Mouse (Mus musculus) midbrain, embryonic 15.5 days (tissue): ENCODE results near the gene Cdc42ep4. TPM values are rescaled to one million over a fixed set of nuclear protein-coding genes. Genes with fewer than 3 reads are reported as not detected.

Experiments
- ATAC-seq: fragments of 200-750 bp; cut with Nextera tagmentation; replicated peaks from 2 replicates; pipeline ENCODE4 v1.8.0; 2017; ENCODE audit warnings: moderate TSS enrichment
- H3K27ac ChIP-seq: fragments of 300-500 bp; sonication (generic); 2 replicates; pipeline ENCODE4 v1.5.1; 2015; ENCODE audit warnings: mild to moderate bottlenecking, inconsistent platforms
- H3K27me3 ChIP-seq: fragments of 300-500 bp; sonication (generic); replicated peaks from 2 replicates; pipeline ENCODE4 v1.6.1; 2015; ENCODE audit warnings: inconsistent platforms
- H3K36me3 ChIP-seq: fragments of 300-500 bp; sonication (generic); replicated peaks from 2 replicates; pipeline ENCODE4 v1.6.1; 2015; ENCODE audit warnings: inconsistent platforms
- H3K4me1 ChIP-seq: fragments of 300-500 bp; sonication (generic); 2 replicates; pipeline ENCODE4 v1.6.1; 2015; ENCODE audit warnings: inconsistent platforms
- H3K4me2 ChIP-seq: fragments of 300-500 bp; sonication (generic); 2 replicates; pipeline ENCODE4 v1.6.1; 2015; ENCODE audit warnings: inconsistent platforms, mild to moderate bottlenecking, moderate library complexity
- H3K4me3 ChIP-seq: fragments of 300-500 bp; sonication (generic); 2 replicates; pipeline ENCODE4 v1.5.1; 2015; ENCODE audit warnings: mild to moderate bottlenecking, inconsistent platforms
- H3K9ac ChIP-seq: fragments of 300-500 bp; sonication (generic); 2 replicates; pipeline ENCODE4 v1.6.1; 2015; ENCODE audit warnings: mild to moderate bottlenecking, inconsistent platforms
- H3K9me3 ChIP-seq: fragments of 300-500 bp; sonication (generic); 2 replicates; pipeline ENCODE4 v1.6.1; 2016; ENCODE audit warnings: inconsistent platforms
- WGBS: fragments of 180-500 bp; shearing (Covaris S2); methylation state at CpG from one replicate; pipeline ENCODE4 v1.1.7; 2015; ENCODE audit warnings: mixed read lengths; 5-methylcytosine and 5-hydroxymethylcytosine counted together
- polyA plus RNA-seq: library from polyadenylated mRNA; unstranded; fragments of >200 nt; fragmentation: Nextera tagmentation; extraction: Ambion mirVana; gene quantifications from 2 replicates; pipeline ENCODE4 v1.2.1, GENCODE M21; 2015

Gene Cdc42ep4
- polyA plus RNA-seq, 1 experiment from 2014 or later = 72.0 TPM

GRCm38 (mm10) chr11:113705966-113706652 is 45.6 kb downstream of the Cdc42ep4 start:
- Histone ChIP-seq H3K9ac (no peak overlapping the region), H3K4me1 (peaks cover 21% of the 10 kb centered on the region), H3K4me2 (no peak overlapping the region), H3K4me3 (no peak overlapping the region), H3K9me3 (no peaks in the 10 kb centered on the region), H3K36me3 (no peaks in the 10 kb centered on the region), H3K27ac (no peak overlapping the region), H3K27me3 (0 out of 2 replicates have a peak, but pooled peaks cover 3% of the 10 kb centered on the region)
- 91% methylated on average over 15 of the region's 15 CpGs for WGBS
- no peak for ATAC-seq

GRCm38 (mm10) chr11:113703758-113704157 is 47.9 kb downstream of the Cdc42ep4 start:
- Histone ChIP-seq H3K27me3 (0 out of 2 replicates have a peak, but pooled peaks cover 3% of the 10 kb centered on the region), H3K9me3 (no peaks in the 10 kb centered on the region), H3K36me3 (no peaks in the 10 kb centered on the region), H3K4me2 (no peak overlapping the region), H3K27ac (no peak overlapping the region), H3K4me1 (0 out of 2 replicates have a peak, but pooled peaks cover 2% of the 10 kb centered on the region), H3K4me3 (no peak overlapping the region), H3K9ac (no peak overlapping the region)
- ATAC-seq = peak; percentile 56
- WGBS = 36% methylated on average over 5 of the region's 5 CpGs

- ATAC-seq = no peak
- no peaks in the 10 kb centered on the region for H3K9me3 ChIP-seq
- no peak overlapping the region for H3K4me3 ChIP-seq
- H3K4me1 ChIP-seq = 0 out of 2 replicates have a peak, but pooled peaks cover 2% of the 10 kb centered on the region
- H3K36me3 ChIP-seq = peaks cover 17% of the 10 kb centered on the region
- 86% methylated on average over 7 of the region's 7 CpGs for WGBS
- no peak overlapping the region for H3K9ac ChIP-seq
- no peaks in the 10 kb centered on the region for H3K27me3 ChIP-seq
- no peak overlapping the region for H3K27ac ChIP-seq
- no peak overlapping the region for H3K4me2 ChIP-seq
Observed at GRCm38 (mm10) chr11:113699643-113700042, 52.0 kb downstream of the Cdc42ep4 start.

DNA sequence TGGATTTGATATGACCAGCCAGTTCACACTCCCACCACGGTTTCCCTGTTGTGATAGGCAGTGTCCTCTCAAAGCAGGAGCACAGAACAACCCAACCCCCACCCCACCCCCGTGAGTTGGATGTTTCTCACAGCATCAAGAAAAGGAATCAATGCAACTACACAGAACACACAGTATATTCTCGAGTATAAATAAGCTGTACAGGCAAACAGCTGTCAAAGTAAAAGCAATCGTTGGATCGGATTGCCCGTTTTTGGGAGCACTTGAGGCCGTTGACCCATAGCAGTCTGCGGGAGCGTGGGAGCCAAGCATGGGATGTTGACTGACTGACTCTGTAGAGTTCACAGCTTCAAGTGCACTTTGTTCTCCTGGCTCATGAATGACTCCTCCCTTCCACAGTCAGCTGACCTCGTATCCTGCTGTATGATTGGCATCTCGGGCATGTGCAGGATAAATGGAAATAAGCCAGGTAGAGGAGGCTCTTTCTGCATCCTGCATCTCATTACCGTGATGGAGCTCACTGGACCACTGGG is 53.6 kb downstream of the Cdc42ep4 start:
- Histone ChIP-seq H3K4me2 (no peak overlapping the region), H3K9me3 (no peaks in the 10 kb centered on the region), H3K36me3 (peaks cover 29% of the 10 kb centered on the region), H3K4me3 (no peak overlapping the region), H3K27me3 (no peaks in the 10 kb centered on the region), H3K4me1 (no peaks in the 10 kb centered on the region), H3K9ac (no peak overlapping the region), H3K27ac (no peak overlapping the region)
- 69% methylated on average over 12 of the region's 12 CpGs for WGBS
- no peak for ATAC-seq

- no peak for ATAC-seq
- Histone ChIP-seq H3K36me3 (peaks cover 34% of the 10 kb centered on the region), H3K9ac (no peak overlapping the region), H3K27me3 (no peaks in the 10 kb centered on the region), H3K4me3 (no peak overlapping the region), H3K4me1 (no peaks in the 10 kb centered on the region), H3K9me3 (no peaks in the 10 kb centered on the region), H3K4me2 (no peak overlapping the region), H3K27ac (no peak overlapping the region)
- 24% methylated on average over 5 of the region's 5 CpGs for WGBS
Observed at GRCm38 (mm10) chr11:113697571-113697970, 54.1 kb downstream of the Cdc42ep4 start.

- Histone ChIP-seq H3K9ac (no peak overlapping the region), H3K27ac (no peak overlapping the region), H3K36me3 (peaks cover 60% of the 10 kb centered on the region), H3K4me2 (no peak overlapping the region), H3K4me3 (no peak overlapping the region), H3K9me3 (no peaks in the 10 kb centered on the region), H3K27me3 (no peaks in the 10 kb centered on the region), H3K4me1 (peaks cover 3% of the 10 kb centered on the region)
- WGBS = 76% methylated on average over 3 of the region's 3 CpGs
- no peak for ATAC-seq
Observed at GRCm38 (mm10) chr11:113691851-113692250, 59.8 kb downstream of the Cdc42ep4 start.

DNA sequence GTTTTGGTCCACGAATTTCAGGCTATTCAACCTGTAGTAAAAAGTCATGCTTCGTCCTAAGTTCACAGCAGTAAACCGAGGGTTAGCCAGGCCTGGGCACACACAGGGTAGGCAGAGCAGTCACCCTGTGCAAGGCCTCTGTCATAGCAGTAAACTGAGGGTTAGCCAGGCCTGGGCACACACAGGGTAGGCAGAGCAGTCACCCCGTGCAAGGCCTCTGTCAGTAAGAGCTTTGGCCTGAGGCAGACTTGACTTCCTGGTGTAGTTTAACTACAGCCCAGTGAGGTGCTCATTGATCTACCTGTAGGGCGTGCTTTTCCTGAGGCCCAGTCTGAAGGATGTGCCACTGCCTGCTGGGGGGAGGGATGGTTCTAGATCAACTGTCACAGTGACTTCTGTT is 60.4 kb downstream of the Cdc42ep4 start:
- Histone ChIP-seq H3K4me2 (no peak overlapping the region), H3K4me1 (peaks cover 9% of the 10 kb centered on the region), H3K27ac (no peak overlapping the region), H3K27me3 (no peaks in the 10 kb centered on the region), H3K4me3 (no peak overlapping the region), H3K9ac (no peak overlapping the region), H3K9me3 (no peaks in the 10 kb centered on the region), H3K36me3 (peaks cover 57% of the 10 kb centered on the region)
- ATAC-seq = no peak
- WGBS = 87% methylated on average over 5 of the region's 5 CpGs

DNA sequence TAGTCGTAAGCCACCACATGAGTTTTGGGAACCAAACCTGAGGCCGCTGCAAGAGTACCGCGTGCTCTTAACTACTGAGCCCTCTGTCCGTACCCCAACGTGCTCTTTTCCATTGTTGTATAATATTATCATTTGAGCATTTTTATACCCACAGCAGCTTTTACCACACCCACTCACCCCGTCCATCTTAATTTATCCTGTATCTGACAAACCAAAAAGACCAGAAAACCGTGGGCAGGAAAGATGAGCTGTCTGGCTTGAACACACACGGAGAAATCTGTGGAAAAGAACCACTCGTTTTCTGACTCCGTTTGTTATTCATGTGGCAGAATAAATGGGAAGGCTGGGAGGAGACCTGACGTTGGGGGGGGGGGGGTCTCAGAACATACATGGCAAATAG is 61.2 kb downstream of the Cdc42ep4 start:
- 92% methylated on average over 12 of the region's 12 CpGs for WGBS

DNA sequence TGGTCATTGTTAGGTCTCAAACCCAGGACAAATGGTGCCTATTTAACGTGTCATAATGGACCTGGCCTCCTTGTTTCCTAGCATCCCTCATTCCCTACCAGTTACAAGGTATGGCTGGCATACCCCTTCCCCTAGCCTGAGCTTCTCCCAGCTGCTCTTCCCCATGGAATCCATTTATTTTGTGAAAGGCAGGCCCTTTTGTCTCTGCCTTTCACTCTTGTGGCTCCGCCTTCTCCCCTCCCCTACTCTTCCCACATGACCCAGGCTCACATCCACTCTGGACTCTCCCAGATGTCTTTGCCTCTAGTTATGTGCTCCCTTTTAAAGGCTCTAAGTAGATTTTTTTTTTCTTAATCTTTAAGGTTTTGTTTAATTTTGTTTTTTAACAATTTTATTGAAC is 64.7 kb downstream of the Cdc42ep4 start:
- H3K9ac ChIP-seq = no peak overlapping the region
- H3K27ac ChIP-seq = no peak overlapping the region
- no peak overlapping the region for H3K4me2 ChIP-seq
- H3K4me1 ChIP-seq = peaks cover 35% of the 10 kb centered on the region
- peaks cover 21% of the 10 kb centered on the region for H3K36me3 ChIP-seq
- H3K27me3 ChIP-seq = no peaks in the 10 kb centered on the region
- no peaks in the 10 kb centered on the region for H3K9me3 ChIP-seq
- H3K4me3 ChIP-seq = no peak overlapping the region
- WGBS = 38% methylated on average over 2 of the region's 2 CpGs
- ATAC-seq = no peak

More for the DNA sequence above, 61.2 kb downstream of the Cdc42ep4 start:
- ATAC-seq = no peak
- Histone ChIP-seq H3K27ac (no peak overlapping the region), H3K9me3 (no peaks in the 10 kb centered on the region), H3K36me3 (peaks cover 52% of the 10 kb centered on the region), H3K4me1 (peaks cover 15% of the 10 kb centered on the region), H3K27me3 (no peaks in the 10 kb centered on the region), H3K4me3 (no peak overlapping the region), H3K4me2 (no peak overlapping the region), H3K9ac (no peak overlapping the region)

GRCm38 (mm10) chr11:113684707-113685426 is 66.8 kb downstream of the Cdc42ep4 start:
- peak overlapping the region; percentile 86 for H3K4me2 ChIP-seq
- peaks cover 47% of the 10 kb centered on the region for H3K4me1 ChIP-seq
- ATAC-seq = peak; percentile 0; the same call in 1 of the 2 replicates
- H3K9me3 ChIP-seq = no peaks in the 10 kb centered on the region
- 42% methylated on average over 25 of the region's 25 CpGs for WGBS
- peak overlapping the region; percentile 80 for H3K4me3 ChIP-seq
- no peaks in the 10 kb centered on the region for H3K27me3 ChIP-seq
- H3K36me3 ChIP-seq = peaks cover 18% of the 10 kb centered on the region
- peak overlapping the region; percentile 74 for H3K9ac ChIP-seq
- peak overlapping the region; percentile 88 for H3K27ac ChIP-seq

- no peaks in the 10 kb centered on the region for H3K27me3 ChIP-seq
- no peaks in the 10 kb centered on the region for H3K9me3 ChIP-seq
- peak; percentile 95 for ATAC-seq
- peaks cover 47% of the 10 kb centered on the region for H3K4me1 ChIP-seq
- peaks cover 11% of the 10 kb centered on the region for H3K36me3 ChIP-seq
- peak within 1 kb of the TSS; percentile 77 for H3K9ac ChIP-seq
- WGBS = under 1% methylated on average over 69 of the region's 73 CpGs
- peak within 1 kb of the TSS; percentile 86 for H3K4me2 ChIP-seq
- H3K27ac ChIP-seq = peak within 1 kb of the TSS; percentile 88
- H3K4me3 ChIP-seq = peak within 1 kb of the TSS; percentile 80
Observed at GRCm38 (mm10) chr11:113683957-113684706, 67.5 kb downstream of the Cdc42ep4 start, which contains the start of the genes Fam104a and D11Wsu47e. Fam104a (minus strand) TSS chr11:113684155. D11Wsu47e (plus strand) TSS chr11:113684412.

DNA sequence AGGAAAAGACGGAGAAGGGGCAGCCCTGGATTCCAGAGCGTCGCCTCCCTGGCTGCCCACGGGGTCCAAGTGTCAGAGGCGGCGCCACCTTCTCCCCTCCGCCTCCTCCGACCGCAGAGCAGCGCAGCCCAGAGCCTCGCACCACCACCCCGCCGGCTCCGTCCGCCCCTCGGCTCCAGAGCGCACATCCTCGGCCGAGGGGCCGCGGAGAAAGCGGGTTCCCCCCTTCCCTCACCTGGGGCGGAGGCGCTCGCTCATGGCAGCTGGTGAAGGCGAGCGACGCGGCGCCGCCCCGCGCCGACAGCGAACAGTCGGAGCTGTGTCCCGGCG is 68.1 kb downstream of the Cdc42ep4 start:
- ATAC-seq = no peak
- H3K27me3 ChIP-seq = no peaks in the 10 kb centered on the region
- no peaks in the 10 kb centered on the region for H3K9me3 ChIP-seq
- peaks cover 48% of the 10 kb centered on the region for H3K4me1 ChIP-seq
- H3K36me3 ChIP-seq = peaks cover 5% of the 10 kb centered on the region; the same call in 1 of the 2 replicates
- H3K27ac ChIP-seq = peak overlapping the region; percentile 88
- peak overlapping the region; percentile 86 for H3K4me2 ChIP-seq
- peak overlapping the region; percentile 80 for H3K4me3 ChIP-seq
- H3K9ac ChIP-seq = peak overlapping the region; percentile 77
- WGBS = under 1% methylated on average over 24 of the region's 38 CpGs
